Mouse (Mus musculus) inflammation-experienced regulatory T-cells, adult 6 months (primary cell): ENCODE measurements around the gene Kansl1. TPM values are rescaled to one million over a fixed set of nuclear protein-coding genes. Genes with fewer than 3 reads are reported as not detected.

ENCODE experiments used
- ATAC-seq: one replicate; pipeline ENCODE4 v1.8.0; 2017
- polyA plus RNA-seq, 3 experiments: library from polyadenylated mRNA; unstranded; fragments of 100-300 nt; shearing (Covaris generic); gene quantifications; one replicate each; pipeline ENCODE4 v1.2.1; 2017

Kansl1 gene
- 10 to 100 TPM; 41.7 to 50.0 (median 44.5) TPM for polyA plus RNA-seq

DNA sequence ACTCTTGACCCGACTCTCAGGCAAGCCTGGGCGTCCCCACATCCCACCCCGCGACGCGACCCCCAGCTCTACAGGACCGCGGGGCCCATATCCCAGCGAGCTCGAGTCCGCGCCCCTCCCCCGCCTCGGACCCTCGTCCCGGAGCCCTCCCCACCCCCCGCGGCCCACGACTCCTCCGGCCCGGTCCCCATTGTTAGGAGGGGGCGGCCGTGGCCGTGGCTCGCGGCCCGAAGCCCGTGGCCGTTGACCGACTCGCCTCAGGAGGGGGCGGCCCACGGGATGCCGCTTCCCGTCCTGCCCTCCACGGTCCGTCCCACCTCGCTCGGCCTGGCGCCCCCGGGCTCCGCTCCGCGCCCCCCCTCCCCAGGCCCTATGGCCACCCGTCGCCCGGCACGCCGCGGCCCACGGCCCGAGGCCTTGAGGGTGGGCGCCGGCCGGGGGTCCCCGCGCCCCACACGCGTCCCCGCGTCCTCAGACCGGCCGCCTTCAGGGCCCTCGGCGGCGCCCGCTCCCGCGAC, at the start of gene Kansl1:
Kansl1 (minus strand) TSS at position 111 of the 518 bp plus-strand sequence.
- ATAC-seq = peak; percentile 2

DNA sequence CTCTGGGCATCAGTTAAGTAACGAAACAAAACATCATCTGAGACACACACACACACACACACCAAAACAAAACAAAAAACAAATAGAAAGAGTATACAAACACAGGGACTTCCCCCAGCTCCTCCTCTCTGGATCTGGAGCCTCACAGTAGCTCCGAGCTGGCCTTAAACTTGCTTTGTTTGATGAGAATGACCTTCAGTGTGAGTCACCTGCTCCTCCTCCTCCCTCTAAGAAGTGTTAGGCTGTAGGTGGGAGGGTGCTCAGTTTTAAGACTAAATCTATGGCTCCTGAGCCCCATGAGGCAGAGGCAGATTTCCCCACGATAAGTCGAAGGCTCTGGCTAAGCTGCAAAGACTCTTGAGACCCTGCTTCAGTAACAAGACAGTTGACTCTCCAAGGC, 43.8 kb upstream of the Kansl1 start:
- ATAC-seq = no peak

DNA sequence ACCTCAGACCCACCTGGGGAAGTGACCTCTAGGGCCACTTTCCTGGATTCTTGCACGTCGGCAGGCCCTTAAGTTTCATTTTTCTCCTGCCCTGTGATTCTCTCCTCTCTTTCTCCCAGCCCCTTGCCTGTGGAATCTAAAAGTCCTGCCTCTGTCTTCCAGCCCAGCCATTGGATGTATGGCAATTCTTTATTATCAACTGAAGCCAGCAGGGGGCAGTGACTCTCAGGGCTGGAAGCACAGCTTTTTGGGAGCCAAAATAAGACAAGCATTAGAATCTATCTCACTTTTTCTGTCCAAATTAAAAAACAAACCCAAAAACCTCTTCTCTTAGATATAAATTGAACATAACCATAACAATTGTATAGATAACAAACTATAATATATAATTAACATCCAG, 41.9 kb upstream of the Kansl1 start:
- no peak for ATAC-seq

DNA sequence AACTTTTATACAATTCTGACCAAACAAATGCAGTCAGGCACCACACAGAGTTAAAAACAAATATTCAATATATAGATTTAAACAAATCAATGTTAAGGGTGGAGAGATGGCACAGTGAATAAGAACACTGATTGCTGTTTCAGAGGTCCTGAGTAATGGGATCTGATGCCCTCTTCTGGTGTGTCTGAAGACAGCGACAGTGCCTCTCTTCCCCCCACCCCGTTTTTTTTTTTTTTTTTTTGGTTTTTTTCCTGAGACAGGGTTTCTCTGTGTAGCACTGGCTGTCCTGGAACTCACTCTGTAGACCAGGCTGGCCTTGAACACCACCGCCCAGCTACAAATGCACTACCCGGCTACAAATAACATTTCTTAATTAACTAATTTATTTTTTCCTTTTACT, 39.8 kb upstream of the Kansl1 start:
- no peak for ATAC-seq

DNA sequence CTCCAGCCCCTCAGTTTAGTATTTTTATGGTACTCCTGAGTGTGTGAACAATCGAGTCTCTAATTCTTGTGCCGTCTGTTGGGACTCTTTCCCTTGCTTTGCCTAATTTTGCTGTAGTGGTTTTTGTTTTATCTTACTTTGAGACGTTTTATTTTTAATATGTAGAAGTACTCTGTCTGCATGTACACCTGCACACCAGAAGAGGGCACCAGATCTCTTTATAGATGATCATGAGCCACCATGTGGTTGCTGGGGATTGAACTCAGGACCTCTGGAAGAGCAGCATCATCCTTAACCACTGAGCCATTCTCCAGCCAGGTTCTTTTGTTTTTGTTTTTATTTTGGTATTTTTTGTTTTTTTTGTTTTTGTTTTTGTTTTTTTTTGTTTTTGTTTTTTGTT, 19.6 kb upstream of the Kansl1 start:
- ATAC-seq = no peak

DNA sequence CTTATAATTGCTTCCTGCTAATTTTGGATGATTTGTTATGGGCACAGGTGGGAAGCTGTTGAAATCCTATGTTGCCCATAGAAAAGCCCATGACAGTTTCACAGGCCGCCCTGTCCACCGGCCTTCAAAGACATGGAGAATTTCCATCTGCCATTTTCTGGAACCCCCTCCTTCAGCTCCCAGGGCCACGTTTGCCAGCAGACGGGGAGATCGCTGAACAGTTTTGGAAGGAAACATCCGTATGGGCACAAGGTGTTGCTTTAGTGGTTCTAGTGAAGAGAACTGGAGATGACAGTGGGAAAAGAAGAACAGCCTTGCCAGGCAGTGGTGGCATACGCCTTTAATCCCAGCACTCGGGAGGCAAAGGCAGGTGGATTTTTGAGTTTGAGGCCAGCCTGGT, 13.3 kb upstream of the Kansl1 start:
- ATAC-seq = no peak

DNA sequence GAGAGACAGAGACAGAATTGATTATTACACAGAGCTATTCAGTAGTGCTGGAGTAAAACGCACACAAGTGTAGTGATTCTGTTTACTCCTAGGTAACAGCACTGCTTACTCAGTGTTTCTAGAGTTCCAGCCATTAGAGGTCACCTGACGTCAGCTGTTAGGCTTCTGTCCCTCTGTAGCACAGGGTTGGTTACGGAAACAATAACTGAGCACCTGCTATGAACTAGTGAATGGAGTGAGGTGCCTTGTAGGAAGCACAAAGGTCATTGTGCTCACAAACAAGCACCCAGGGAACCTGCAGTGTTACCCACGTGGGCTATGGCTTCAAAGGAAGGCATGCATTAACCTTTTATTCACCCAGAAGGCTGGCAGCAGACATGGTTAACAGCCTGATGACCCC, 10.8 kb upstream of the Kansl1 start:
- no peak for ATAC-seq

DNA sequence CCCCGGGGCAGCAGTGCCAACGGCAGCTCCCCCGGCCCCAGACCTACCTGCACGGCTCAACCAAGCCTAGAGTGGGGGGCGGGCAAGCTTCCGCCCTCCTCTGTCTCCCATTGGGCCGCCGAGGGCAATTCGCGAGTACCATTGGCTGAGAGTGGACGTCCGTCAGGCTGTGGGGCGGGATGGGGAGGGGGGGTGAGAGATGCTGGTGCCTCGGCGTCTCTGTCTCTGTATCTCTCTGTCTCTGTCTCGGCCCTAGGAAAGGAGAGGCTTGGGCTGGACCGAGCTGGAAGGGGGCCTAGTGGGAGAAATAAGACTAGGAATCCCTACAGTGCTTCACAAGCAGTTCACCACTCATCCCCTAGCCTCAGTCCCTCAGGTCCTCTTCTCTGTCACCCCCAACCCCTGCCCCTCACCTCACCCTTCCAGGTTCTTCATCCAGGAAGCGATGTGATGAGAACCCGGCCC, 742 bp upstream of the Kansl1 start:
- ATAC-seq = peak; percentile 100

DNA sequence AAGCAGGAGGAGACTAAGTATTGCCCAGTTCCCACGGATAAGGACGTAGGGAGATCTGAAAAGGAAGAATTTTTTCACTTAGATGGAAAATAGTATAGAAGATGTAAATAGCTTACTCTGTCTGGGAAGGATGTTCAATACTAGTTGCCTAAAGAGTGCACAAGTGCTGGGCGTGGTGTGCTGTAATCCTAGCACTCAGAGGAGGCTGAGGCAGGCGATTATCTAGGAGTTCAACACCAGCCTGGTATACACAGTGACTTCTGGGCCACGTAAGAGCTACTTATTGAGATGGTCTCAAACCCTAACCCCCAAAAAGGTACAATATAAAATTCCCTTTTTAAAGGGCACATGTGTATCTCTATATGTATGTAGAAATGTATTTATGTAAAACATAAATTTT, 963 bp downstream of the Kansl1 start:
- no peak for ATAC-seq

DNA sequence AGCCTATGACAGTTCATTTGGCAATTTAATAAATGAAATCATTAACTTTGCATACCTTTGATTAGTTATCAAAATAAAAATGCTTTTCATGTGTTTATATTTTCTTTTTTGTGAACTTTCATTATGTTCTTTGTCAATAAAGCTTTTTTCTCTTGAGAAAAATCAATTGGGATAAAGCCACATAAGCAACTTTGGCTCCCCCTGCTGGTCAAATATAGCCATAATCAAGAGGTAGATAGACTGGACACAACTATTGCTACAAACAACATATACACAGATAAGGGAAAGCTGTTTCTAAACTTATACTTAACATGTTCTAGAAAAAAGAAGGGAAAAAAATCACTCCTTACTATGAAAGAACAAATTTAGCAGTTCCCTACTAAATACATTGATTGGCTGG, 7.1 kb downstream of the Kansl1 start:
- ATAC-seq = no peak

DNA sequence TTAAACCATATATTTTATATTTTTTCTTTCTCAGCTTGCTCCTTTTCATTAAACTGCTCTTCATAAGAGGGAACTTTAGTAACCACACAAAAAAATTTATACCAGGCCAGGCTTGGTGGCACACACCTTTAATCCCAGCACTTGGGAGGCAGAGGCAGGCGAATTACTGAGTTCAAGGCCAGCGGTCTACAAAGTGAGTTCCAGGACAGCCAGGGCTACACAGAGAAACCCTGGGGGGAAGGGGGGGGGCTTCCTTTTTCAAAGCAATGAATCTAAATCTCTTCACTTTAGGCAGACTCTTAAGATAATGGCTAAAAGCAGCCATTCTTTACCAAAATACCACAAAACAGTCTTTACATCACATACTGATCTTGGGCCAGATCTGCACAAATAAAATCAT, 9.0 kb downstream of the Kansl1 start:
- ATAC-seq = no peak

DNA sequence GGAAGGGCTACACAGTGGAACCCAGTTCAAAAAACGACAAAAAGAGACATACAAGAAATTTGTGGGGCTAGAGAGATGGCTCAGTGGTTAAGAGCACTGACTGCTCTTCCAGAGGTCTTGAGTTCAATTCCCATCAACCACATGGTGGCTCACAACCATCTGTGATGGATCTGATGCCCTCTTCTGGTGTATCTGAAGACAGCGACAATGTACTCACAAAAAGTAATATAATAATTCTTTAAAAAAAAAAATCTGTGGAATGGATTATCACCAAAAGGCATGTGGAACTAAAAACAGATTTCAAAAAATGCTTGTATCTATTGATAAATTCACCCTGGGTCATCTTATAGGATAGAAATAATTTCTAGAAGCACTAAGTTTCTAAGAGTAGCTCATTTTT, 10.2 kb downstream of the Kansl1 start:
- no peak for ATAC-seq

DNA sequence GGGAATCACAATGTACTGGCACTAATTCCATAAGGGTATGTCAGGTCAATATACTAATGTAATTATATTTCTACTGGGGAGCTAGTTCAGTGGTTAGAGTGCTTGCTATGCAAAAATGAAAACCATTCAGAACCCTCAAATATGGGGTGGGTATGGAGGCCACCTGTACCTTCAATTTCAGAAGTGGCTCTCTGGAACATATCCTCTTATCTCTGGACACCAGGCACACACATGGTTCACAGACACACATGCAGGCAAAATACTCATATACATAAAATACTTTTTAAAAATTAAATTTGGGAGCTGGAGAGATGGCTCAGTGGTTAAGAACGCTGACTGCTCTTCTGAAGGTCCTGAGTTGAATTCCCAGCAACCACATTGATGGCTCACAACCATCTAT, 16.0 kb downstream of the Kansl1 start:
- no peak for ATAC-seq

DNA sequence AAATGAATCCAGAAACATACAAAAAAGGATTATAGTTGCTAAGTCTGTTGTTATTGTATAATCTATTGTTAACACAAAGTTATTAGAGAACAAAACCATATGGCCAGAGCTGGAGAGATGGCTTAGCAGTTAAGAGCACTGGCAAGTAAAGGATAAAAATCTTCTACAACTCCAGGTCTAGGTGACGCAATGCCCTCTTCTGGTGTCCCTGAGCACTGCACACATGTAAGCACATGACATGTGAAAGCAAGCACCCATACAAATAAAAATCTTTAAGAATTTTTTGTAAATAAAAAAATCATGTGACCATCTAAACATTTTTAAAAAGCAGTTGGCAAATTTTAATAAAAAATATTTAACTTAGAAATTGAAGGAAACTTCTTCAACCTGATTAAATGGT, 17.4 kb downstream of the Kansl1 start:
- ATAC-seq = no peak

DNA sequence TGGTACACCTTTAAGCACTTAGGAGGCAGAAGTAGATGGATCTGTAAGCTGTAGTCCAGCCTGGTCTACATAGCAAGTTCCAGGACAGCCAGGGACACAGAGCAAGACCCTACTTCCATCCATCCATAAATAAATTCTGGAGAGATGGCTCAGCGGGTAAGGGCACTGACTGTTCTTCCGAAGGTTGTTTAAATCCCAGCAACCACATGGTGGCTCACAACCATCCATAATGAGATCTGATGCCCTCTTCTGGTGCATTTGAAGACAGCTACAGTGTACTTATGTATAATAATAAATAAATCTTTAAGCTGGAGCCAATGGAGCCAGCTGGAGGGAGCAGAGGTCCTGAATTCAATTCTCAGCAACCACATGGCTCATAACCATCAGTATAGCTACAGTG, 20.2 kb downstream of the Kansl1 start:
- peak; percentile 63 for ATAC-seq

DNA sequence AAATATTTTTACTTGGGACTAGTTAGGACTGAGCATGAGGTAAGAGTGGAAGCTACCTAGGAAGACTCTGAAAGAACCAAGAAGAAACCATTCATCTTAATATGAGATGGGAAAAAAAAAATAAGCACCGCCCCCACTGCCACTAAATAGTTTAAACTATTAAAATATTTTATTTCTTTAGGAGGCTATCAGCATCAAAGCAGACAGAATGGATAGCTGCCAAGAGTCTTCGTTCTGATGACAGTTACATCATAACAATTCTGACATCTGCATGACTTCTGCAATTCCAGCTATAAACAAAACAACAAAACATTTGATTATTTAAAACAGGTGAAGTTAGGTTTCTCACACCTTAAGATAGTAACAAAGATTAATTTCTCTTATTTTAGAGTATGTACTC, 23.1 kb downstream of the Kansl1 start:
- ATAC-seq = no peak

DNA sequence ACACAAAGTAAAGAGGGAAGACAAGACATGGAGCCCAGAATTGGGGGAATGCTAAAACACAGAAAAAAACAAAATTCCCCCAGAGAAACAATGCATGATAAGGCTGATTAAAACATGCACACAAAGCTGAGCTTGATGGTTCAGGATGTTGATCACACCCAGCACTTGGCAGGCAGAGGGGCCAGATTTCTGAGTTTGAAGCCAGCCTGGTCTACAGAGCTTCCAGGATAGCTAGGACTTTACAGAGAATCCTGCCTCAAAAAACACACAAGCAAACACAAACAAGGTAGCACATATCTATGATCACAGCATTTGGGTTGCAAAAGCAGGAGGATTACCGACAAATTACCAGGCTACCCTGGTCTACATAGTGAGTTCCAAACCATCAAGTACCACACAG, 23.6 kb downstream of the Kansl1 start:
- ATAC-seq = no peak

DNA sequence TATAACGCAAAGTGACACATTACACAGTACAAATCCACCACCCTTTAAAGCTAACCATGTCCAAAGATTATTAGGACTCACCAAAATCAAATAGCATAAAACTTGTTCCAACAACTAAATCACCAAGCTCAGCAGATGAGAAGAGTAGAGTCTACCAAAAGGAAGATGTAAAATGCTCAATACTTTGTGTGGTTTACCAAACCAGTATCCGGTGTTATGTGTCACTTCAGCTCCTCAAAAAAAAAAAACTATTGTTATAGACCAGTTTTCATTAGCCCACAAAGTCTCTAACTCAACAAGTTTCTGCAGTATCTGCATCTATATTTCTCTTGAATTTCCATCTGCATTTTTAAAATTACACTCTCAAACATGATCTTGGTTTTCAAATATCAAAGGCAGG, 25.3 kb downstream of the Kansl1 start:
- peak; percentile 36 for ATAC-seq

DNA sequence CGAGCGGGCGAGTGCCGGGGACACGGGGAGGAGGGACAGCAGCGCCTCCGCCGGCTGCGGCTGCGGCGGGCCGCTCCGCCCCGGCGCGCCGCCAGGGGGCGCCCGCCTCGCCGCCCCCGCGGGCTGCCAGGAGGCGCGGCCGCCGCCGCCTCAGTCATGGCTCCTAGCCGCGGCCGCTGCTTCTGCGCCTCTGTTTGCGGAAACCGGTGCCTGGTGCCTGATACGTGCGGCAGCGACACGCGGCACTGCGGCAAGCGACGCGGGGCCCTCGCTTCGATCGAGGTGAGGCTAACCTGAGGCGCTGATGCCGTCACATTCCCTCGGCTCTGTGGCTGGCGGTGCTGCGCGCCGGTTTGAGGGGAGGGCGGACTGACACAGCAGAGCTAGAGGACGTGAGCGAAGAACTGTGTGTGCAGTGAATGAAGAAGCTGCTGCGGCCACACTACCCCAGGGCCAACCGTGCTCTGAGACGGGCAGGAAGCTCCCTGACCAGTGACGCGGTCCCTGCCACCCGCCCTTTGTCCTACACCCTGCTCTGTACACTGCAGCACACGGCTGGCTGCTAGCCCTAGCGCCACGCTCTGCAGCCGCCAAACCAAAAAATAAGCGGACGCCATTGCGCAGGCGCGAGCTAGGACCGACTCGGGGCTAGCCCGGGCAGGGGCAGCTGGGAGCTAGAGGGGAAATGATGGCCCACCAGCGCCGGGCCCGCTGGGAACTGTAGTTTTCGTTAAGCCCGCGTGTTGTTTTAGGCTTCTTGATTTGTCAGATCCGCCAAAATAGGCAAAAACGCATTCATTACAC, 26.1 kb downstream of the Kansl1 start:
- ATAC-seq = peak; percentile 71

DNA sequence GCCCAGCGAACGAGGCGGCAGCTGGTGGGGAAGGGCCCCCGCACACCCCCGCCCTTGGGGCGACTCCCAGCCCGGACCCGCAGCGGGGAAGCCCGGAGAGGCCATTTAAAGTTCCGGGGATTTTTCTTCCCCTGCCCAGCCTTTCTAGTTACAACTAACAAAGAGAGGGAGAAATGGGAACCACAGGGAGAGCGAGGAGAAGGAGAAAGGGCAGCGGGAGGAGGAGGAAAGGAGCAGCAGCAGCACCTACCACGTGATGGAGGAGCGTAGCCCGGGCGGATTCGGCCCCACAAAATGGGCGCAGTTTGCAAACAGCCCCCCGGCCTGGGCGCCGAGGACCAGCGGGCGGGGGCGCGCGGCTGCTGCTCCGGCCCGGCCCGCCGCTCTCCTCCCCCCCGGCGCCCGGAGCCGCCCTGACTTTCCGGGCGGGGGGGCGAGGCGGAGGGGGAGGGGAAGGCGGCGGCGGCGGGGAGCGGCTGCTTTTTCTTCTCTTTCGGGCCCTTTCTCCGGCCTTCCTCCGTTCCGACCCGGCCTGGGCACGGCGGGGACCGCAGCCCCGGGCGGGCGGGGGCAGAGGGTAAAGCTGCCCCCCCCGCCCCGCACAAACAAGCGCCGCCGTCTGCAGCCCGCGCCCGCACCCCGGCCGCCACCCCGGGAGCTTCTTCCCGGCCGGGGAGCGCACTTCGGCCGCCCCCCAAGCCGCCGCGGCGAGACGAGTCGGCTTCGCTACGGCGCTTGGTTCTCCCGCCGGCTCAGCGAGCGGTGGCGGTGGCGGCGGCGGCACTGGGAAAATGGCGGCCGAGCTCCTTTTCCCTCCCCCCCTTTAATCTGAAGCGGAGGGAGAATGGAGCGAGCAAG, 27.0 kb downstream of the Kansl1 start:
- peak; percentile 6 for ATAC-seq

DNA sequence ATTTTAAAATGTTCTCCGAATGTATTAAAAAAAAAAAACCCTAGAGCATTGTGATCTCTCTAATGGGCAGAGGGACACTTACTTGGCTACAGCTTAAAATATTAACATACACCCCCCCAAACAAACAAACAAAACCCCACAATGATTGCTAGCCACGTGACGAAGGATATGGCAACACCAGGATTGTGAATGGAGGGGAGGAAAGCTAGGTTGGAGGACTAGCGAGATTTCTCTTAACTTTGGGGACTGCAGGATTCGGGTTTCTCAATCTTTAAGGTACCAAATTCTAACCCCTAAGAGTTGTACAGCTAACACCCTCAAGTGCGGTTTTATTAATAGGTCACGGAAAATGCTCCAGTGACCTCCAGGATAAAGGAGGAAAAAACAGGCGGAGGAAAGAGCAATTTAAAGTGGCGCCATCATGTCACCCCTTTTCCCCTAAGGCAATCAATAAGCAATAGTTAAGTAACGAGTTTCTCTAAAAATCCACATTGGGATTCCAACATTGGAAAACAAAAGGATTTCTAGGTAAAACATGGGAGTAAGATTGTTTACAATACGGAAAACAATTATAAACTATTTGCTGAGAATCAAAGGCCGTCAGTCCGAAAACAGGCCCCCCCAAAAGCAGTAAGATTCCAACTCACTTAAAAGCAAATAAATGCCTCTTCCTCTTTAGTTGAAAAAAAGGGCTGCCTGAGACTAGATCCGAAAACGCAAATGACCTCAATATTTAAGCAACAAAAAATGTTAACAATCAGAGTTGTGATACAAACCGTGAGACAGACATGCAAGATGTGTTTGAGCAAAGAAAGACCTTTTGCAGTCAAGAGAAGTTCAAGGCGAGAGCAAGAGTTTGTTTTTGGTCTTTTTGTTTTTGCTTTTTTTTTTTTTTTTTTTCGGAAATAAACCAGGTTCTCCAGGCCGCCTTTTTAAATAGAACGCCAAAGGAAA, 27.9 kb downstream of the Kansl1 start:
- ATAC-seq = no peak

DNA sequence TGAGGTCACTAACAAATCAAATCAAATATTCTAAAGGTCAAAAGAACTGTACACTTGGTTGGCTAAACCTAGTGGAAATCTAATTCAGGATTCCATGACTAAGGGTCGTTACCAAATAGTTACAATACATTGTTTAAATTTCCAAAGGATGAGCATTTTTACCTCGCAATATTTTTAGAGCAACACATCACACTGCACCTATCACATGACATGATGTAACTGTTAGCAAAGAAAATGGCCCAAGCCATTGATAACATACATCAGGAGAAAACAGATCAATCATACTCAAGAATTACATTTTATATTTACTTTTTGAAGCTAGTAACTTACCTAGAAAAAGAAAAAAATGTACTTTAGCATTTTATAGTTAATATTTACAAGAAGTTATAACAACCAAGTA, 29.0 kb downstream of the Kansl1 start:
- no peak for ATAC-seq
